Mouse (Mus musculus): ENCODE data around the gene Otop1. TPM values are rescaled to one million over a fixed set of nuclear protein-coding genes. Genes with fewer than 3 reads are reported as not detected.

Otop1 gene
- total RNA-seq, 2 experiments from 2014 or later: not detected

DNA sequence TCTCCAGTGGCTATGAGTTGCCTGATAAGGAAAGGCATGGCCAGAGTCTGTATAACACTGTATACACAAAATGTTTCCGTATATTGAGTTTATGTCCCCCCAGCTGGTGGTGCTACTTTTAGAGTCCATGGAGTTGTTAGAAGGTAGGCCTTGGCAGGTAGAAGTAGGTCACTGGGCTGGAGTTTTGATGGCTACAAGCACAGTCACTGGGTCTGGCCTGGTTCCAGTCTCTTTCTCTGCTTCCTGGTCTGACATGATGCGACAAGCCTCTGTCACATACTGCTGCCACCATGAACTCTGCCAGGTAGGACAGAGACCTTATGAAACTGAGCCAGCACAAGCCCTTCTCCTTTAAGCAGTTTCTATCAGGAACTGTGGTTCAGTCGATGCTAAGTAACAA, 12.7 kb downstream of the Otop1 start:
- intact Hi-C loops (cut with DNase I): no loop called here
- no peak for DNase-seq

DNA sequence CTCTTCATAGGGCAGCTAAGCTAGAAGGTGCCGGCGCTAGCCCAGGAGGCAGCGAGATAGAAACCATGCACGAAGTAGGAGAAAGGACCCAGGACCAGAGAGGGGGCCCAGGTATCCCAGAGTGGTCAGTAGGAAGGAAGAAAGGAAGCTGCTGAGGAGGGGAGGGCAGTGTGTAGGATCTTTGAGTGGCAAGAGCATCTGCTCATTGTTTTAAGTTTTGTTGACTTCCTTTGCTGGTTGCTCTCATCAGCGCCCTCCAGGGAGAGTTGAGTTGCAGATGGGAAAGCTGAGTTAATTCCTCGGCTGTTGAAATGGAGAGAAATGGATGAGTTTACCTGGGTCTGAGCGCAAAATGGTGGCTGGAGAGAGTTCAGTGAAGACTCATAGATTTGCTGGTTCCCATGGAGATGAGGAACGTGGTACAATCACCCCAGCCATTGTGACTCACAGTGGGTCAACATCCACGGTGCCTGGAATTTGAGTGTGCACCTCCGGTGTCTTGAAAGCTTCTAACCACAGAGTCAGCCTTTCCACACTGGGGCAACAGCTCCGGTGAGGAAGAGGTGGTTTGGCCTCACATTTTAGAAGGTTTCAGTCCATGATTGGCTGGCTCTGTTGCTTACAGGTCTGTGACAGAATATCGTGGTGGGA, 26.1 kb downstream of the Otop1 start:
- no peak for DNase-seq
- intact Hi-C loops (cut with DNase I): no loop called here

DNA sequence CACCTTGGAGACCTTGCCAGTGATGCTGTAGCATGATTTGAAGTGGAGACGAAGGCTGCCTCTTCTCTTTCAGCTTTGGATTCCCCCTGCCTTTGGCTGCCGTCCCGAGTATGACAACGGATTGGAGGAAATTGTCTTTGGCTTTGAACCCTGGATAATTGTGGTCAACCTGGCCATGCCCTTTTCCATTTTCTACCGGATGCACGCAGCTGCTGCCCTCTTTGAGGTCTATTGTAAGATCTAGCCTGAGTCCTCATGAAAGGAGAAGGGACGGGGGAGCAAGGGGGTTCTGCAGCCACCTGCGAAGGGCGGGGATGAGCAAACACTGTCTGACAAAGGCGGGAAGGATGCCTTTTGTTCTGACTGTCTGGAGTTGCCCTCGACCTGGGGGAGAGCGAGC, 26.9 kb downstream of the Otop1 start:
- DNase-seq: no peak

DNA sequence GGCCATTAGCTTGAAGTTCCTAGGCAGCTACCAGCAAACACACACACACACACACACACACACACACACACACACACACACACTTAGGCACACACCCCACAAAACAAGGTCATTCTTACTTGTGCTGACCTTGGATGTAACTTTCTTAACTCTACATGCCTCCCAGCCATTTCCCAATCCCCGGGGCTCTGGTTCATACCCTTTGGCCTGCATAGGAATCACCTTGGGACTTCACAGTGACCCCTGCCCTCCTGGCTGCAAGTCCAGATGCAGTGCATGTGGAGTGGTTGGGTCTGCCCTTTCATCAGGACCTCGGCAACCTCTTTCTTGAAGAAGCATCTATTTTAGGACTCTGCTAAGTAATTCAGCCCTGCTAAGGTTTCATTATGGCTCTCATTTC, 29.5 kb downstream of the Otop1 start:
- DNase-seq: no peak
- intact Hi-C loops (cut with DNase I): loop anchor here (5.0 kb wide), 3 partner anchors 162 to 317 kb away; no protein-coding TSS in a partner anchor

More for the DNA sequence above, 26.9 kb downstream of the Otop1 start:
- intact Hi-C loops (cut with DNase I): no loop called here

DNA sequence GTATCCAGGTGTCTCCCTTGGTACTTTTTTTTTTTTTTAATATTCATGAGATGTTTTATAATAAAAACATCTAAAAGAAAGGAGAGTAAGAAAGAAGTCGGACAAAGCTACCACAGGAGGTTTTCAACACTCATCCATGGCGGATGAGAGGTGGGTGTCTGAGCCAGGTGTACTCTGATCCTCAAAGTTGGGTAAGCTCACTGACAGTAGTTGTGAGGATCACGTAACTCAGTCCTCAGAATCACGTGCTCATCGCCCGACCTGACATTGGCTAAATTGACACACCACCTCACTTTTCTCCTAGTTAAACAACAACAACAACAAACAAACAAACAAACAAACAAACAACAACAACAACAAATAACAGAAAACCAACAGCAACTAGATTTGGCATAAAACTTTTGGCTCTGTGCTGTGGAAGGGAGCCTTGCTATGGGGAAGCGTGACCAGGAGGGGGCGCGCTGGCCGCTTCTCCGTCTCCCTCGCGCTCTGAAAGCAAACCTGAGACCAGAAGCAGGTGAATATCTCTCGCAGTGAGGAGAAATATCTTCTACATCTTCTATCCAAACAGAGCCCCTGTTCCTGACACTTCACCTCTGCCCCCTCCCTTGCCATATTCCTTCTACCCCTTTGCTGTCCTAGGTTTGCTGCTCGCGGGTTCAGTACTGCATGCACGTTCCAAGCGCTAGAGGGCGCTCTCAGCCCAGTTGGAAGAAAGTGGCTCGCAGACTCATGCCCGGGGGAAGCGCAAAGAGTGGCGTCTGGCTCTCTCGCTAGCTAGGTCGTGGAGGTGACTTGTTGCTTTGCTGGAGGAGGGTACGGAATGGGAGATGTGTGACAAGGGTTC, 31.7 kb downstream of the Otop1 start:
- intact Hi-C loops (cut with DNase I): loop anchor here (5.0 kb wide), 3 partner anchors 160 to 315 kb away; no protein-coding TSS in a partner anchor
- peak; percentile 94 for DNase-seq

DNA sequence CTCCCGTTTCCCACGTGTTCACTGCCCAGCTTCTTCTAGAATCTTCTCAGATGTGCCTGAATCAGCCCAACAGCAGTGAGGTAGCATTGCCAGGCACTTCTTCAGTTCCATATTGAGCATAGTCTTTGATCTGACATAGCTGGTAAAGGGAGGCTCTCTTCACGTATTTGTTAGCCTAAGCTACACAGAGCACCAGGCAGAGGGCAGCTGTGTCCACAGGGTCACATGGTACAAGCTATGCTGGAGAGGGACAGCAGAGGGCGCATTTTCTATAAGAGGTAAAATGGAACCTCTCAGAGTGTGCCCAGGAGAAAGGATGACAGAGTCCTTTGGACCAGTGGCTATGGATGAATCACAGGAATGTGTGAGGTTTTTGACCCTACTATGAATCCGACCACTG, 33.1 kb downstream of the Otop1 start:
- intact Hi-C loops (cut with DNase I): loop anchor here (5.0 kb wide), 3 partner anchors 158 to 313 kb away; no protein-coding TSS in a partner anchor
- DNase-seq: peak; percentile 77

DNA sequence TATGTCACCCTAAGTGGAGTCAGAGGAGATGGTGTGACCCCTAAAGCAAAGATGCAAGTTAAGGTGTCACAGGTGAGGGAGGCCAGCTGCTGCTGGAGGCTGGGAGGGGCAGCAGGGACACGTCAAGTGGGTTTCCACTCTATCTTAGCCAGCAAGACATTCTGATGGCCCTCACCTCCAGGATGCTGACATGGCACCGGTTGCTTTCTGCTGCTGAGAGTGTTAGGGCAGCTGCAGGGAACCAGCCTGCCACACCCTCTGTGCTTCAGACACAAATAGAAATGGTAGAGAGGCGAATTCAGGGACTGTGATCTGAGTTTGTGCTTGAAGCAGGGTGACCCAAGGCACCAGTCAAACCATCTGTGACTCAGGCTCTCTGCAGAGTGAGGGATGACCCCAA, 34.0 kb downstream of the Otop1 start:
- intact Hi-C loops (cut with DNase I): loop anchor here (5.0 kb wide), 3 partner anchors 158 to 313 kb away; no protein-coding TSS in a partner anchor
- no peak for DNase-seq

DNA sequence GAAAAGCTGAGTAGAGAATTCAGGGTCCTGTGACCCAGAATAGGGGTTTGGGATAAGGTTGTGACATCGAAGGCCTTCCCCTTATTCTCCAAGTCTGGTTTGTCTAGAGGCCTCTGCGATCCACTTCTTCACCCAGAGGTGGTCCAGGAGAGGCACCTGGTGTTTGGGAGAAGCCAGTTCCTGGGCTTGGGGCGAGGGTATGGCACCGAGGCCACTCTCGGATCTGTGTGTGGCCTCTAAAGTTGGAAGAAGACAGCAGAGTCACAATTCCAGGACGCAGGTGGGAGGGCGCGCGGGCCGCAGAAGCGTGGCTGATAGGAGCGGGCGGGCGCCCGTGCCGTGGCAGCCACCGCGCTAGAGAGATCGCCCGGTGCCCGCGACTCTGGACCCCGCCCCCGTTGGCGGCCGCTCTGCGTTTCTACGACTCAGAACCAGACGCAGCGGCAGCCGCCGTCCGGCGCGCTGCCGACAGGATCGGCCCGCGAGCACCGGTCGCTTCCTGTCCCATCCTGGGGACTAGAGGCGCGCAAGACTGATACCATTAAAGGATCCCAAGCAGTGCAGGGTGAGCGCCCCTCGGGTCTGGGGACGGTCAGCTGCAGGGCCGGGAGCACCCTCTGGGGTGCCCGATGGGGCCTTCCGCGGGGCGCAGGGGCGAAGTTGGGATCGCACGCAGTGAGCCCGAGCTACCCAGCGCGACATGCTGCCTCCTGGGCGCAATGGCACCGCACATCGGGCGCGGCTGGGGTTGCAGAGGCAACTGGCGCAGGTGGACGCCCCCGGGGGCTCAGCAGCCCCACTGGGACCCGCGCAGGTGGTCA, 43.4 kb downstream of the Otop1 start, which contains the start of gene Drd5:
Drd5 (plus strand) TSS at position 402 of the 821 bp plus-strand sequence.
- peak; percentile 16 for DNase-seq
- intact Hi-C loops (cut with DNase I): no loop called here

DNA sequence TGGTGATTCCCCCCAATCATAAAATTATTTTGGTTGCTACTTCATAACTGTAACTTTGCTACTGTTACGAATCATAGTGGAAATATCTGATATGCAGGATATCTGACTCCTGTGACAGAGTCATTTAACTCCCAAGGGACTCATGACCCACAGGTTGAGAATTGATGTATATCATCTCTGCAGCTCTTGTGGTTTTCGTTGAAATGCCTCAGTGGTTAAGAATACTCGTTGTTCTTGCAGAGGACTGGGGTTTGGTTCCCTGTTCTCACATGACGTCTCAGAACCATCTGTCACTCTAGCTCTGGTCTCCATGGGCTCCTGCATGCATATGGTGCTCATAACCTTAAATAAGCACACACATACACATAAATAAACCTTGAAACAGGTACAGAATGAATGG, 57.6 kb downstream of the Otop1 start:
- intact Hi-C loops (cut with DNase I): no loop called here
- DNase-seq: no peak

DNA sequence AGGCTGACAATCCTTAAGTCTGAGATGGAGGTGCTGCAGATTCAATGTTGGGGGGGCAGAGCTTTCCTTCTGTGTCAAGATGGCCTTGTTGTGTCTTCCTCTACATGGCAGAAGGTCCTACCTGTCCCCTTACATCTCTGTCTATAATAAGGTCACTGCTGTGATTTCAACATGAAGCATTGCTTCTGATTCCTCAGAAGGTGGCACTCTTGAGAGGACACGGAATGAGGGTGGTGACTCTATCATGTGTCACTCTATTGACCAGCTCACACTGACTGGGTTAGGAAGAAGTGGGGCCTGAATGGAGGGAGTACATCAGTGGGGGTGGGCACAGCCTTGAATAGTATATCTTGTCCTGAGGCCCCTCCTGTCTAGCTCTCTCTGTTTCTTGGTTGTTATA, 58.8 kb downstream of the Otop1 start:
- DNase-seq: no peak
- intact Hi-C loops (cut with DNase I): no loop called here

DNA sequence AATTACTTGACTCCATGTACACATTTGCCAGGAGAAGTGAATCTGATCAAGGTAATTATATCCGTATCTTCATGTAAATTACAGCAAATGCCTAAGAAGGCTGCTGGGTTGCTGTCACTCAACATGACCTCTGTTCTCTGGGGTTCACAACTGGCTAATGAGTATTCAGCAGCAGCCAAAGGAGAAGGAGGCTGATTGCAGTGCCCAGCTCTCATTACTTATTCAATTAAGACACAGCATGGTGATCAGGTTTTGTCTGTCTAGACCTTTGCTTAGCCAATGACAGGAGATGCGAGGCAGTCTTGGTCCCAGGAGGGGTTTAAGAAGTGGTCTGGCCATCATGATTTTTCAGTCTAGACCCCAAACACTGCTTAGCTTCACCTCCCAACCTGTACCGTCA, 67.3 kb downstream of the Otop1 start:
- intact Hi-C loops (cut with DNase I): no loop called here
- no peak for DNase-seq

DNA sequence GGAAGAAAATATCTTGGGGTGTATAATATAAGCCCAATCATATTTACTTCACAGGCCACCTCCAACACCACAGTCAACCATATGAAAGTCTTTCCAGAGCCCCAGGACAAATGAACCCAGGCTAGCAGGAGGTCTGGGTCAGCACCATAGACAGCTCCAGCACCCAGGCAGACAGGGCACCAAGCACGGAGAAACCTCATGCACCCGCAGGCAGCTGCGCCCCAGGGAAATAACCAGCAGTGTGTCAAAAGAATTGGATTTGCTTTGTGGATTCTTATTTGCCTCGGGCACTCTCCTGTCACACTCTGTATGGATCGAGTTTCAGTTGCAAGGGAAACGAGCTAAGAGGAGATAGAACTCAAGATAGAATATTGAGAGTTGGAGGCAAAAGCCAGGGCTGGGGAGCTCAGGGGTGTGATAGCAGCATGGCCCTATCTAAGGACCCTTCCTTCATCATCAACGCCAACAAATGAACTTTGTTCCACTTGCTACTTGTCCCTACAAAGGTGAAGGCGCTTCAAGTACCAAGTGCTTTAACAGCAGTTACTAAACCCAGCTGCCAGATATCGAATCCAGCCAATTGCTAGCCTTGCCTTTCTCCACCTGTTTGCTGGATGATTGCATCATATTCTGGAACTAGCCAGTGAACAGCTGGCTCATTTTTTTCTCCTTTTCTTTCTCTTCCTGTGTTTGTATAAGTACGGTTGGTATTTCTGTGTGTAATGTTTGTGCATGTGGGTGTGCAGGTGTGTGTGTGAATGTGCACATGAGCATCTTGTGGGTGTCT, 71.1 kb downstream of the Otop1 start:
- no peak for DNase-seq

DNA sequence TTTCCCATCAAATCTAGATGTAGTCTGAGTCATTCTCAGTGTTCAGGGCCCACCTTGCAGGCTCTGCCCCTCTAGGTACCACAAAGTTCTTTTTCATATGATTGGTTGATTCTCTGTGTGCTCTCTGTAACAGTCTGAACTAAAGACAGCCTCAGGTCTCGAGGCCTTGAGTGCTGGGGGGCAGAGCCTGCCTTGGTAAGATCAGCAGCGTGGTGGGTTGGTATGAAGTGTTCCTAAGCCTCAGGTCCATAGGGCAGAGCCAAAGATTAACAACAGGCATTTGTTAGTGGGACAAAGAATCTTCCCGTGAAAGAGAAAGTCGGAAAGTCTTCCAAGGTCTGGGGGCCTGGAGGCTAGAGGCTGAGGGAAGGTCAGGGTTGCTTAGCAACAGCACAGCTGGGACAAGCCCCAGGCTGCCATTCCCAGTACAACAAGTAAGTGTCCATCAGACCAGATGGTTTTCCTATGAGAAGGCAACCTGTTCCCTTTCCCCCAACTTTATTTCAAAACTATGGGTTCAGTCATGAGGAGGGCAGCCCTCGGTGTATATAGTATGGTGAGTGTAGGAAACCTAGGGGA, 74.7 kb downstream of the Otop1 start:
- intact Hi-C loops (cut with DNase I): no loop called here
- DNase-seq: no peak

More for the DNA sequence above, 71.1 kb downstream of the Otop1 start:
- intact Hi-C loops (cut with DNase I): no loop called here

Other genes with a start within 250 kb of the Otop1 start
- 10 to 100 TPM; 28.9 to 29.1 TPM for gene Stx18, start 237.2 kb upstream of the Otop1 start, total RNA-seq (2021)
- gene Nsg1, start 116.1 kb upstream of the Otop1 start, total RNA-seq (2021): 1,000 to 10,000 TPM; 1,267 to 1,299 TPM
- 10 to 100 TPM; 25.1 to 27.2 TPM for gene Zbtb49, start 55.5 kb upstream of the Otop1 start, total RNA-seq (2021)
- gene Lyar, start 55.5 kb upstream of the Otop1 start, total RNA-seq (2021): 10 to 100 TPM; 18.0 to 23.2 TPM
- gene Tmem128, start 15.8 kb upstream of the Otop1 start, total RNA-seq (2021): 10 to 100 TPM; 40.1 to 41.0 TPM
- gene Drd5, start 43.4 kb downstream of the Otop1 start, total RNA-seq (2021): 1 to 10 TPM; 1.3 to 1.4 TPM
- 1 to 10 TPM; 1.0 to 1.4 TPM for gene Slc2a9, start 227.2 kb downstream of the Otop1 start, total RNA-seq (2021)